Comparison of ENCODE assay signal across 13 mouse cellular contexts in the genomic region with DNA sequence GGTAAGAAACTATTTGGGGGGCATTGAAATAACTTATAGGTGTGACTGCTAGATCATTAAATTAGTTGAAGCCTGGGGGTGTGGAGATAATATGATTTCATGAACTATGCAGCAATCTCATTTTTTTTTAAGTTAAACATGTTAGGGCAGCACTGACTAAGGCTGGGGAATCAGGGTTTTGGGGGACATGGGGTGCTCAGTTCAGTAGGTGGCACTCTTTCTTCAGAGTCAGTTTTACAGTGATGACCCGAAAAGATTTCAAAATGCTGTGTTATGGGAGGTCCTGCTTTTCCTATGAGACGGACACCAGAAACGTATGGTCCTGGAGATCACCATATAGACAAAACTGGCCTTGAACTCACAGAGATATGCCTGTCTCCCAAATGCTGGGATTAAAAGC.
"Had no signal": no experiment of that assay in that cellular context is flagged by ENCODE, and none has a peak within 500 bp of the region (broad histone marks: within the 10 kb centered on the region; RNA-seq: fewer than 3 reads in every experiment).

No protein-coding gene starts in this region.

- H3K9me3 ChIP-seq: midbrain, embryonic 10.5 days; midbrain, embryonic 12.5 days; midbrain, embryonic 15.5 days; neural tube, embryonic 12.5 days; stomach, embryonic 15.5 days had no signal

- H3K9ac ChIP-seq: lung, embryonic 14.5 days; midbrain, embryonic 12.5 days; midbrain, embryonic 15.5 days; neural tube, embryonic 12.5 days; stomach, embryonic 15.5 days had no signal

- H3K27me3 ChIP-seq: midbrain, embryonic 15.5 days; neural tube, embryonic 12.5 days; stomach, embryonic 15.5 days had no signal

- H3K27ac ChIP-seq: midbrain, embryonic 10.5 days; midbrain, embryonic 12.5 days; midbrain, embryonic 15.5 days; neural tube, embryonic 12.5 days; stomach, embryonic 15.5 days had no signal

- H3K4me2 ChIP-seq: lung, embryonic 14.5 days; midbrain, embryonic 12.5 days; midbrain, embryonic 15.5 days; neural tube, embryonic 12.5 days; stomach, embryonic 15.5 days had no signal

- ATAC-seq: midbrain, embryonic 15.5 days had no signal

- H3K4me3 ChIP-seq: midbrain, embryonic 10.5 days; midbrain, embryonic 12.5 days; midbrain, embryonic 15.5 days; neural tube, embryonic 12.5 days; stomach, embryonic 15.5 days had no signal

- DNase-seq: lung, adult 18-20 months; lung, embryonic 14.5 days; lung, postnatal 10 days; lung, postnatal 4 days; right cerebral cortex, postnatal 14 days; thymus, adult 18-20 months; thymus, postnatal 14 days; thymus, postnatal 36 days had no signal

- H3K36me3 ChIP-seq: midbrain, embryonic 10.5 days; midbrain, embryonic 12.5 days; midbrain, embryonic 15.5 days; neural tube, embryonic 12.5 days; stomach, embryonic 15.5 days had no signal

- H3K4me1 ChIP-seq: midbrain, embryonic 12.5 days; midbrain, embryonic 15.5 days; neural tube, embryonic 12.5 days; stomach, embryonic 15.5 days had no signal
